Mouse (Mus musculus) embryonic facial prominence, embryonic 11.5 days (tissue): ENCODE results near the gene Ttc16. TPM values are rescaled to one million over a fixed set of nuclear protein-coding genes. Genes with fewer than 3 reads are reported as not detected.

Experiments used
- ATAC-seq: fragments of 200-750 bp; cut with Nextera tagmentation; replicated peaks from 2 replicates; pipeline ENCODE4 v1.8.0; 2017; ENCODE audit warnings: low read depth; ENCODE audit not compliant: insufficient number of reproducible peaks, low FRiP score, low TSS enrichment
- DNase-seq: peaks from one replicate; pipeline ENCODE4 v3.0.0-alpha.2; 2015; ENCODE audit warnings: low spot score
- H3K27ac ChIP-seq: fragments of 300-500 bp; sonication (generic); replicated peaks from 2 replicates; pipeline ENCODE4 v1.5.1; 2014; ENCODE audit warnings: mild to moderate bottlenecking, low read depth, low read length, control low read depth
- H3K27me3 ChIP-seq: fragments of 300-500 bp; sonication (generic); 2 replicates; pipeline ENCODE4 v1.6.1; 2014; ENCODE audit warnings: mild to moderate bottlenecking, low read length, moderate library complexity, mixed read lengths; ENCODE audit not compliant: control insufficient read depth, insufficient read depth
- H3K36me3 ChIP-seq: fragments of 300-500 bp; sonication (generic); replicated peaks from 2 replicates; pipeline ENCODE4 v1.6.1; 2014; ENCODE audit warnings: low read depth, mild to moderate bottlenecking, low read length, moderate library complexity, mixed read lengths; ENCODE audit not compliant: control insufficient read depth, insufficient read depth
- H3K4me1 ChIP-seq: fragments of 300-500 bp; sonication (generic); 2 replicates; pipeline ENCODE4 v1.6.1; 2014; ENCODE audit warnings: low read length, mixed read lengths; ENCODE audit not compliant: control insufficient read depth, insufficient read depth
- H3K4me2 ChIP-seq: fragments of 300-500 bp; sonication (generic); 2 replicates; pipeline ENCODE4 v1.6.1; 2014; ENCODE audit warnings: low read depth, mild to moderate bottlenecking, control low read depth, low read length, moderate library complexity
- H3K4me3 ChIP-seq: fragments of 300-500 bp; sonication (generic); 2 replicates; pipeline ENCODE4 v1.5.1; 2014; ENCODE audit warnings: low read depth, low read length, control low read depth
- H3K9ac ChIP-seq: fragments of 300-500 bp; sonication (generic); replicated peaks from 2 replicates; pipeline ENCODE4 v1.6.1; 2014; ENCODE audit warnings: mild to moderate bottlenecking, control low read depth, low read length
- H3K9me3 ChIP-seq: fragments of 300-500 bp; sonication (generic); replicated peaks from 2 replicates; pipeline ENCODE4 v1.6.1; 2016; ENCODE audit warnings: mild to moderate bottlenecking, low read length, inconsistent platforms, mixed read lengths; ENCODE audit not compliant: control insufficient read depth
- WGBS: fragments of 180-500 bp; shearing (Covaris S2); extraction: QIAGEN DNeasy Blood & Tissue Kit; methylation state at CpG from one replicate; pipeline ENCODE4 v1.1.7; 2014; 5-methylcytosine and 5-hydroxymethylcytosine counted together
- polyA plus RNA-seq: library from polyadenylated mRNA; unstranded; fragments of >200 nt; fragmentation: Nextera tagmentation; extraction: Ambion mirVana; gene quantifications from 2 replicates; pipeline ENCODE4 v1.2.1, GENCODE M21; 2014

Ttc16 gene
- polyA plus RNA-seq, 1 experiment from 2014 or later = not detected

DNA sequence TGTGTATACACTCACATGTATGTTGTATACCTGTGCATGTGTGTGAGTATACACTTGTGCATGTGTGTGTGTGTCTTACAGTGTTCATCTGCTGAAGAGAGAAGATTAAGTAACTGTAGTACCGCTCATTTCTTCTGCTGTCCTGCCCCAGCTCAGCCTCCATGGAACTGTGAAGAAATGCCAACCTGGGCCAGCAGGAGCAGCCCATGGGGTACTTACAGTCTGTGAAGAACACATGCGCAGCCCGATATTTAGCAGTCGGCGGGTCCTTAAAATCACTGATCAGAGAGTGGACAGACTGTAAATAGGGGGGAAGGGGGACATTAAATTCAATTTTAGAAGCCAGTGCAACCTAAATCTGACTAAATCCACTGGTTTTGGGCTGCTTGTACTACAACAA is 42.8 kb upstream of the Ttc16 start:
- H3K36me3 ChIP-seq = no peaks in the 10 kb centered on the region
- H3K4me1 ChIP-seq = no peaks in the 10 kb centered on the region; the same call in 1 of the 2 replicates
- ATAC-seq (no peak), DNase-seq (no peak)
- H3K4me2 ChIP-seq = no peak overlapping the region
- no peak overlapping the region for H3K4me3 ChIP-seq
- no peaks in the 10 kb centered on the region for H3K27me3 ChIP-seq
- 93% methylated on average over 5 of the region's 5 CpGs for WGBS
- H3K27ac ChIP-seq = no peak overlapping the region
- no peak overlapping the region for H3K9ac ChIP-seq
- no peaks in the 10 kb centered on the region for H3K9me3 ChIP-seq

DNA sequence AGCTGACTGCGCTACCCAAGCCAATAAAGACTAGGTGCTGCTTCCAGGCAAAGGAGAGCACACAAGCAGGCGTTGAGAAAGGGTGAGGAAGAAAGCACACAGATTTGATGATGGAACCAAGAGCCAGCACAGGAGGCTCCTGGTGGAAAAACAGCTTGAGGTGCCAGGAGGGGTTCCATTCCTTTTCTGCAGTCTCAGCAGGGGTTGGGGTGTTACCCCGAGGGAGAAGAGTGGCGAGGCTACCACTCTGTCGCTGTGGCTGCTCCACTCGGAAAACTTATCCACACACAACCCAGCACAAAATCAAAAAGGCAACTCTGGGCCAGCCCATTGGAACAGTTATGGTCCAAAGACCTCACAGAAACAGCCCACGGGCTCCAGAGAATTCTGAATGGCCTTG is 42.2 kb upstream of the Ttc16 start:
- Histone ChIP-seq H3K36me3 (no peaks in the 10 kb centered on the region), H3K9ac (no peak overlapping the region), H3K4me3 (no peak overlapping the region), H3K4me2 (no peak overlapping the region), H3K9me3 (no peaks in the 10 kb centered on the region), H3K27me3 (no peaks in the 10 kb centered on the region), H3K4me1 (no peaks in the 10 kb centered on the region), H3K27ac (no peak overlapping the region)
- no peak for DNase-seq
- no peak for ATAC-seq
- WGBS = 71% methylated on average over 7 of the region's 7 CpGs

DNA sequence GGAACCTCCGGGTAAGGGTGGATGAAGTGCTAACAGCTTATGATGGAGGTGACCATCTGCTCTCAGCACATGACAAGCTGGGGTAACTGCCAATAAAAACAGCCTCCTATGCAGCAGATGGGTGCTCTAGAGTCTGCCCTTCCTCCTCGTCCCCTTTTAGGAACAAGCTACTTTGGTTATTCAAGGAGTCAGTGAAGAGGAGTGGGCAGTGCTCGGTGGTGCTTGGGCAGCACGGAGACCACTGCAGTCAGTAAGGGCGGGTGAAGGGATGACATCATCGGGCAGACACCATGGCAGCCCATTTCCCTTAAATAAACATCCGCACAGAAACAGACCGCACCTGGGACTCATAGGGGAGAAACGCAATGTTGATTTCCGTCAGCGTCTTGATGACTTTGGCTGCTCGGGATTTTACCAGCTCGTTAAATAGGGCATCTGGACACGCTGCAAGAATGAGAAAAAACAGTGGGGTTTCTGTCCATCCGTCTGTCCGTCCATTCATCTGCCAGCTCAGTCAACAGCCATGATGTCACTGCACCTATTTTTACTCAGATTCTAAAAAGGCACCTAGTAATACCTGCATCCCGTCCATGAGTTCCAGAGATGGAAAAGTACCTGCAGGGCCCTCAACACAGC is 41.6 kb upstream of the Ttc16 start:
- H3K4me2 ChIP-seq = no peak overlapping the region
- H3K9me3 ChIP-seq = no peaks in the 10 kb centered on the region
- no peak overlapping the region for H3K27ac ChIP-seq
- ATAC-seq = peak; percentile 44; the same call in 1 of the 2 replicates
- no peaks in the 10 kb centered on the region for H3K36me3 ChIP-seq
- H3K27me3 ChIP-seq = no peaks in the 10 kb centered on the region
- no peak overlapping the region for H3K4me3 ChIP-seq
- DNase-seq = no peak
- H3K4me1 ChIP-seq = no peaks in the 10 kb centered on the region
- 73% methylated on average over 17 of the region's 17 CpGs for WGBS
- no peak overlapping the region for H3K9ac ChIP-seq

DNA sequence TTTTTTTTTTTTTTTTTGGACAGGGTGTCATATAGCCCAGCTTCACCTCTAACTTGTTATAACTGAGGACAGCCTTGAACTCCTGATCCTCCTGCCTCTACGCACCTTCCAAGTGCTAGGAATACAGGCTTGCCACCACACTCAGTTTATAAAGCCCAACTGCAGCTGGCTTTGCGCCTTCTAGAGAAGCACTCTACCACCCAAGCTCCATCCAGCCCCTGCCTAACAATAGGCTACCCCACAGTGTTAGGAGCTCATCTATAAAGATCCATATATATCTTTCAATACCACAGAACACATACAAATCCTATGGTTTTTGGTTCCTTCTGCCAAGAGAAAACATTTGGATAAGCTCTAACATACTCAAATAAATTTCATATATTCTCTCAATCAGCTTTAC is 41.1 kb upstream of the Ttc16 start:
- ATAC-seq (no peak), DNase-seq (no peak)
- Histone ChIP-seq H3K4me3 (no peak overlapping the region), H3K9ac (no peak overlapping the region), H3K27ac (no peak overlapping the region), H3K36me3 (no peaks in the 10 kb centered on the region; the same call in 1 of the 2 replicates), H3K4me2 (no peak overlapping the region), H3K27me3 (no peaks in the 10 kb centered on the region), H3K4me1 (no peaks in the 10 kb centered on the region), H3K9me3 (no peaks in the 10 kb centered on the region)
- 86% methylated on average over 2 of the region's 2 CpGs for WGBS

DNA sequence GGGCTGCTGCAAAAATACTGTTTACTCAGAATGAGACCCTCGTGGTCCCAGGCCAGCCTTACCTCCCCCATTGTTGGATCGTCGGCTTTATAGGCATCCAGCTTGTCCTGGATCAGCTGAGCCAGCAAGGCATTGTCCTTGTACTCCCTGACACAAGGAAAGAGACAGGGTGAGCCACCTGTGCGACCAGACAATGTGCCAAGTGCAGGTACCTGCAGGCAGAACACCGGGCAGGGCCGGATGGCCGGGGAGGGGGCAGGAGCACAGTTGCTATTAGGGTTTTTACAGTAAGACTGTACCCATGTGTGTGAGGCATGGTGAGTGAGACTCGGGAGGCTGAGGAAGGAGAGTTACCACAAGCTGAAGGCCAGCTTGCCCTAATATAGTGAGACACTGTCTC is 36.5 kb upstream of the Ttc16 start:
- no peak for ATAC-seq
- H3K36me3 ChIP-seq = no peaks in the 10 kb centered on the region; the same call in 1 of the 2 replicates
- H3K4me1 ChIP-seq = no peaks in the 10 kb centered on the region
- no peaks in the 10 kb centered on the region for H3K27me3 ChIP-seq
- H3K27ac ChIP-seq = no peak overlapping the region
- no peak for DNase-seq
- 89% methylated on average over 8 of the region's 8 CpGs for WGBS
- H3K9me3 ChIP-seq = no peaks in the 10 kb centered on the region
- H3K4me3 ChIP-seq = no peak overlapping the region
- no peak overlapping the region for H3K9ac ChIP-seq
- no peak overlapping the region for H3K4me2 ChIP-seq

DNA sequence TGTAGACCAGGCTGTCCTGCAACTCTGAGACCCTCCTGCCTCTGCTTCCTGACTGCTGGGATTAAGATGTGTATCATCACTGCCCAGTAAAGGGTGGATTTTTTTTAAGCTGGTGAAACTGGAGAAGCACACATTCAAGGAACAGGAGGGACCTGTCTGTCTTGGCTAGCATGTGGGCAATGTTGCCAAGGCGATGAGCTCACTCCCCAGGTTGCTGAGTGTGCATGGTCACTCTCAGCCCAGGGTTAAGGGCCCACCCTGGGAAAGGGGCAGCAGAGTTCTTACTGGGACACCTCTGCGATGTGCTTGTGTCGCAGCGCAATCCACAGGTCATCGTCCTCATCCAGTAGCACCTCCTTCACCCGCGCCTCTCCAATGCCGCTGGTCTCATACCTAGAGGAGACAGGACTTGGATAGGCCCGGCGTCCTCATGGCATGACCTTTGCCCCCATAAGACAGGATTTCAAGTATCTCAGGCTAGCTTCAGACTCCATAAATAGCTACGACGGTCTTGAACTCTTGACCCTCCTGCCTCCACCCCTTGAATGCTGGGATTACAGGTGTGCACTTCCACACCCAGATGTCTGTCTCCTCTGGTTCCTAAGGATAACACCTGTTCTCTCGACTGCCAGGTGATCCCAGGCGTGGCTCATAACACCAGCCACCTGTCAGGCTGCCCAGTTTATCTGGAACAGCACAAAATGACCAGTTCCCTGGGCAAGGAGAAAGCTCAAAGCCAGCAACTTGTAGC is 33.6 kb upstream of the Ttc16 start:
- H3K36me3 ChIP-seq = no peaks in the 10 kb centered on the region; the same call in 1 of the 2 replicates
- no peaks in the 10 kb centered on the region for H3K27me3 ChIP-seq
- H3K9ac ChIP-seq = no peak overlapping the region
- no peak overlapping the region for H3K4me2 ChIP-seq
- H3K9me3 ChIP-seq = no peaks in the 10 kb centered on the region
- H3K4me3 ChIP-seq = no peak overlapping the region
- no peak for ATAC-seq
- H3K27ac ChIP-seq = no peak overlapping the region
- no peak for DNase-seq
- H3K4me1 ChIP-seq = no peaks in the 10 kb centered on the region; the same call in 1 of the 2 replicates
- WGBS = 91% methylated on average over 14 of the region's 14 CpGs

DNA sequence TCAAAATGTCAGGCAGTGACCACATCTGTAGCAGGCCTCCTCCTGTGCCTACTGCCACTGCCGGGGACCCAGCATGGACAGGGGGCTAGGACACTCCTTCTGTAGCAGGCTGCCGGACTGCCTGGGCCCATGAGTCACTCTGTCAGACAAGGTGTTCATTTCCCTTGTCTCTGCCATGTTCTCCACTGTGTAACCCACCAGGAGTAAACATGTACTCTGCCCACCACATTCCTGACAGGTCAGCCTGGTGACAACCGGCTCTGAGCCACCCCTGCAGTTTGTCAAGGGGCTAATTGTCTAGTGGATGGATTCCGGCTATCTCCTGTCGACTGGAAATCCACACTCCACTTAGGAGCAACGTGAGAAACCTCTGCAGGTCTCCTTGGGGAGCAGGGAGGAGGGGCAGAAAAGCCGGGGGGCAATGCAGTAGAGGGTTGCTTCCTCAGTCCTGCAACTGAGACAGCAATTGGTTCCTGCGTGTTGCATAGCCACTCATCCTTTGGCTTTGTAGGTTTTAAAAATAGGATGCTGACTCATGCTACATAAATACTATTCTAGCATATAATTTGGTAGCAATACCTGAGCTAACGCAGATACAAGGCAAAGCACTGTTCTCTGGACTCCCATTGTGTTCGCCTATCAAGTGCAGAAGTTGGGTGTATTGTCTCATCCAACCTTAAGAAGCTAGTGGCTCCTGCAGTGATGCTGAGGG is 23.0 kb upstream of the Ttc16 start:
- Histone ChIP-seq H3K36me3 (no peaks in the 10 kb centered on the region; the same call in 1 of the 2 replicates), H3K27me3 (no peaks in the 10 kb centered on the region), H3K4me2 (no peak overlapping the region), H3K27ac (no peak overlapping the region), H3K4me1 (no peaks in the 10 kb centered on the region), H3K9me3 (no peaks in the 10 kb centered on the region), H3K4me3 (no peak overlapping the region), H3K9ac (no peak overlapping the region)
- ATAC-seq = no peak
- no peak for DNase-seq
- 63% methylated on average over 10 of the region's 10 CpGs for WGBS
